ENCODE assay signal across 8 mouse cellular contexts in the genomic region with DNA sequence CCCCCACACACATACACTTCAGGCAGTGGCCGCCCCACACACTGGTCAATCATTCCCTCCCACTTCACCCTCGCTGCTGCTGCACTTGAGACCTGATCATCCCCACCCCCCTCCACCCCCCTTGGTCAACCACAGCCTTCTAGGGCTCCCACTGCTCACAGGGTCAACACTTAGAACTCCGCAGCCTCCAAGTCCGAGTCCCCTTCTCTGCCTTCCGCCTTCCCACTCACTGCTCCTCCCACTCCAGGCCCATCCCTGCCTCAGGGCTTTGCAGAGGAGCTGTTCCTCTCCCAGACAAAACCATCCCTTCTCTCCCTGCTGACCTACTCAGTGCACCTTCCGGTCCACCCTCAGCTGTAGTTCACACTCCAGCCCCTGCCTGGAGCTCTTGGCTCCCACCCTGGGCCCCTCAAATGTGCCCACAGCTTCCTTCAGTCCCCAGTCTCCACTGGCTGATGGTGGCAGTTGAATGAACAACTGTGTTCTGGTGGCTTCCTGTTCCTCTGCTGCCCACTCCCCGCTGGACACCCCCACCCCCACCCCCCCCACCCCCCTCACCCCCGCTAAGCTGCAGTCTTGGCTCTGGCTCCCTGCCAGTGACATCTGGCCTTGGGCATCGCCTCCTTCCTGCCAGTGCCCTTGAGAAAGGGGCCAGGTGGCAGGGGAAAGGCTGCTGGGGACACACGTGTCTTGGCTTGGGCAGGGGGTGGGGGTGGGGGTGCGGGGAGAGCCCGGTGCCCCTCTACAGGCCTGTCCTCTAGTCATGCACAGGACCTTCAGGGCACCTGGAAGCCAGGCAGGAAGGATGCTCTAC. TPM values are rescaled to one million over a fixed set of nuclear protein-coding genes. Genes with fewer than 3 reads are reported as not detected.
DNase-seq lines count a peak whose midpoint lies in the region; ATAC-seq and TF ChIP-seq lines count a peak whose summit lies in the region.

No protein-coding gene starts in this region.

- no peak for DNase-seq in liver, adult 2 months (ENCODE audit: extremely low read depth, low read depth, low spot score)
- no peak for DNase-seq in liver
- peak; percentile 39 to 66 for DNase-seq in cerebellum, postnatal 14 days
- peak; percentile 70 for DNase-seq in limb, embryonic 10.5 days (ENCODE audit: low spot score)
- DNase-seq in midbrain, embryonic 10.5 days (ENCODE audit: low spot score), result peak; percentile 50
- peak; percentile 66 for DNase-seq in thymus, postnatal 25 days
- no peak for DNase-seq in frontal cortex, postnatal 10 days (ENCODE audit: low spot score in 2 of 2)

- H3K36me3 ChIP-seq in liver, adult 2 months (ENCODE audit: control insufficient read depth, insufficient read depth, low read length), result no peaks in the 10 kb centered on the region
- H3K36me3 ChIP-seq in heart, embryonic 12.5 days, result no peaks in the 10 kb centered on the region
- no peaks in the 10 kb centered on the region for H3K36me3 ChIP-seq in limb, embryonic 10.5 days
- H3K36me3 ChIP-seq in midbrain, embryonic 10.5 days, result no peaks in the 10 kb centered on the region

- no peak for ATAC-seq in heart, embryonic 12.5 days (ENCODE audit: insufficient number of reproducible peaks, low FRiP score)

- peaks cover 4% of the 10 kb centered on the region; the same call in 1 of the 2 replicates for H3K4me1 ChIP-seq in liver, adult 2 months (ENCODE audit: control insufficient read depth, insufficient read depth, low read length)
- peaks cover 55% of the 10 kb centered on the region for H3K4me1 ChIP-seq in heart, embryonic 12.5 days (replicated peaks)
- H3K4me1 ChIP-seq in limb, embryonic 10.5 days, result peaks cover 85% of the 10 kb centered on the region
- H3K4me1 ChIP-seq in midbrain, embryonic 10.5 days, result peaks cover 65% of the 10 kb centered on the region

- H3K9me3 ChIP-seq in heart, embryonic 12.5 days (replicated peaks), result no peaks in the 10 kb centered on the region
- no peaks in the 10 kb centered on the region for H3K9me3 ChIP-seq in limb, embryonic 10.5 days (replicated peaks)
- no peaks in the 10 kb centered on the region for H3K9me3 ChIP-seq in midbrain, embryonic 10.5 days (replicated peaks)

- WGBS in liver, adult 2 months, result 17% methylated on average over 12 of the region's 12 CpGs
- 5% methylated on average over 12 of the region's 12 CpGs for WGBS in heart, embryonic 12.5 days
- 6% methylated on average over 12 of the region's 12 CpGs for WGBS in limb, embryonic 10.5 days
- WGBS in midbrain, embryonic 10.5 days, result 7% methylated on average over 12 of the region's 12 CpGs

- H3K27ac ChIP-seq in liver, adult 2 months (replicated peaks; ENCODE audit: insufficient read depth, low read depth, low read length), result no peak overlapping the region
- H3K27ac ChIP-seq in heart, embryonic 12.5 days (ENCODE audit: poor library complexity, severe bottlenecking), result peak overlapping the region; percentile 83
- peak overlapping the region; percentile 89 for H3K27ac ChIP-seq in limb, embryonic 10.5 days
- peak overlapping the region; percentile 18 for H3K27ac ChIP-seq in midbrain, embryonic 10.5 days (replicated peaks)

- no peaks in the 10 kb centered on the region for H3K27me3 ChIP-seq in liver, adult 2 months (ENCODE audit: control insufficient read depth, insufficient read depth, low read length)
- peaks cover 26% of the 10 kb centered on the region for H3K27me3 ChIP-seq in heart, embryonic 12.5 days (replicated peaks)
- peaks cover 39% of the 10 kb centered on the region for H3K27me3 ChIP-seq in limb, embryonic 10.5 days (ENCODE audit: low read depth, poor library complexity, severe bottlenecking)
- H3K27me3 ChIP-seq in midbrain, embryonic 10.5 days (ENCODE audit: low read depth, poor library complexity, severe bottlenecking), result peaks cover 92% of the 10 kb centered on the region

- no peak for TF ChIP-seq POLR2A in liver, adult 2 months (IDR thresholded peaks at IDR 0.05; ENCODE audit: extremely low read depth, insufficient read depth, low read length)

- no peaks in the 10 kb centered on the region for H3K79me2 ChIP-seq in liver, adult 2 months (ENCODE audit: control insufficient read depth, insufficient read depth, low read length)

- peak overlapping the region; percentile 48 for H3K9ac ChIP-seq in liver, adult 2 months (ENCODE audit: low read depth, low read length)
- H3K9ac ChIP-seq in heart, embryonic 12.5 days, result peak overlapping the region; percentile 69

- no peak for TF ChIP-seq CTCF in liver, adult 2 months (IDR thresholded peaks at IDR 0.05; ENCODE audit: low read depth, low read length)

- peak overlapping the region; percentile 71 for H3K4me2 ChIP-seq in heart, embryonic 12.5 days

- H3K4me3 ChIP-seq in liver, adult 2 months (ENCODE audit: insufficient read depth, low read depth, low read length), result peak overlapping the region; percentile 36; the same call in 1 of the 2 replicates
- peak overlapping the region; percentile 43 for H3K4me3 ChIP-seq in heart, embryonic 12.5 days
- peak overlapping the region; percentile 38 for H3K4me3 ChIP-seq in limb, embryonic 10.5 days
- peak overlapping the region; percentile 40 for H3K4me3 ChIP-seq in midbrain, embryonic 10.5 days

RNA-seq across cellular contexts. Expression of gene Tle6, which starts 3.5 kb away (rescaled TPM):
- 0.94 and 1.6 TPM in 2 replicates for total RNA-seq in liver, adult 2 months (2014; rRNA removed)
- polyA plus RNA-seq in liver, adult 2 months (2012; rRNA removed), result 3.5 and 4.2 TPM in 2 replicates
- polyA plus RNA-seq in heart, embryonic 12.5 days (2016; fragmentation: Nextera tagmentation; extraction: Ambion mirVana), result 27.2 and 27.4 TPM in 2 replicates
- 12.6 and 15.5 TPM in 2 replicates for polyA plus RNA-seq in limb, embryonic 10.5 days (2016; fragmentation: Nextera tagmentation; extraction: Ambion mirVana)
- polyA plus RNA-seq in midbrain, embryonic 10.5 days (2016; fragmentation: Nextera tagmentation; extraction: Ambion mirVana), result 6.0 and 8.8 TPM in 2 replicates

RNA-seq across cellular contexts. Expression of gene BC025920, which starts 8.7 kb away (rescaled TPM):
- 0.55 and 0.67 TPM in 2 replicates for total RNA-seq in liver, adult 2 months (2014; rRNA removed)
- 0.29 and 0.56 TPM in 2 replicates for polyA plus RNA-seq in liver, adult 2 months (2012; rRNA removed)
- polyA plus RNA-seq in heart, embryonic 12.5 days (2016; fragmentation: Nextera tagmentation; extraction: Ambion mirVana), result 0.50 and 0.72 TPM in 2 replicates
- 1.4 TPM in 2 replicates for polyA plus RNA-seq in limb, embryonic 10.5 days (2016; fragmentation: Nextera tagmentation; extraction: Ambion mirVana)
- polyA plus RNA-seq in midbrain, embryonic 10.5 days (2016; fragmentation: Nextera tagmentation; extraction: Ambion mirVana), result 1.4 and 2.0 TPM in 2 replicates

RNA-seq across cellular contexts. Expression of gene Tle2, which starts 23.0 kb away (rescaled TPM):
- 3.0 and 7.2 TPM in 2 replicates for total RNA-seq in liver, adult 2 months (2014; rRNA removed)
- polyA plus RNA-seq in liver, adult 2 months (2012; rRNA removed), result 35.4 and 56.0 TPM in 2 replicates
- 25.8 and 30.8 TPM in 2 replicates for polyA plus RNA-seq in heart, embryonic 12.5 days (2016; fragmentation: Nextera tagmentation; extraction: Ambion mirVana)
- 17.1 and 28.2 TPM in 2 replicates for polyA plus RNA-seq in limb, embryonic 10.5 days (2016; fragmentation: Nextera tagmentation; extraction: Ambion mirVana)
- 9.7 and 13.5 TPM in 2 replicates for polyA plus RNA-seq in midbrain, embryonic 10.5 days (2016; fragmentation: Nextera tagmentation; extraction: Ambion mirVana)

RNA-seq across cellular contexts. Expression of gene Sirt6, which starts 30.3 kb away (rescaled TPM):
- 1.5 and 1.6 TPM in 2 replicates for total RNA-seq in liver, adult 2 months (2014; rRNA removed)
- 5.4 and 9.2 TPM in 2 replicates for polyA plus RNA-seq in liver, adult 2 months (2012; rRNA removed)
- 25.4 and 25.6 TPM in 2 replicates for polyA plus RNA-seq in heart, embryonic 12.5 days (2016; fragmentation: Nextera tagmentation; extraction: Ambion mirVana)
- 53.3 and 58.5 TPM in 2 replicates for polyA plus RNA-seq in limb, embryonic 10.5 days (2016; fragmentation: Nextera tagmentation; extraction: Ambion mirVana)
- 49.3 and 58.7 TPM in 2 replicates for polyA plus RNA-seq in midbrain, embryonic 10.5 days (2016; fragmentation: Nextera tagmentation; extraction: Ambion mirVana)

RNA-seq across cellular contexts. Expression of gene Ankrd24, which starts 31.0 kb away (rescaled TPM):
- total RNA-seq in liver, adult 2 months (2014; rRNA removed), result 5.6 and 6.6 TPM in 2 replicates
- 12.8 and 19.5 TPM in 2 replicates for polyA plus RNA-seq in liver, adult 2 months (2012; rRNA removed)
- 9.6 and 12.1 TPM in 2 replicates for polyA plus RNA-seq in heart, embryonic 12.5 days (2016; fragmentation: Nextera tagmentation; extraction: Ambion mirVana)
- 8.0 and 8.6 TPM in 2 replicates for polyA plus RNA-seq in limb, embryonic 10.5 days (2016; fragmentation: Nextera tagmentation; extraction: Ambion mirVana)
- polyA plus RNA-seq in midbrain, embryonic 10.5 days (2016; fragmentation: Nextera tagmentation; extraction: Ambion mirVana), result 5.8 and 5.9 TPM in 2 replicates

Comparison
In these comparisons a context has a peak if more than half of its experiments do, and no peak if none do; other contexts are left out.
1. DNase-seq: peak in cerebellum, postnatal 14 days (2 of 2), limb, embryonic 10.5 days (single experiment), midbrain, embryonic 10.5 days (single experiment) and thymus, postnatal 25 days (single experiment); none in liver, adult 2 months (single experiment), liver (single experiment) and frontal cortex, postnatal 10 days (0 of 2).
2. Peak in every context shown above with its lines, with median percentiles within 50 percentile points of each other: H3K4me3 ChIP-seq.